Mouse (Mus musculus) retina, postnatal 1 day (tissue): ENCODE results near the gene Lta.

Experiments used
- DNase-seq: peaks from one replicate; pipeline ENCODE4 v3.0.0-alpha.2; 2012

Lta gene

GRCm38 (mm10) chr17:35204494-35205379 lies at the start of gene Lta:
TSS of gene Lta (minus strand) at chr17:35205351.
- no peak for DNase-seq

DNA sequence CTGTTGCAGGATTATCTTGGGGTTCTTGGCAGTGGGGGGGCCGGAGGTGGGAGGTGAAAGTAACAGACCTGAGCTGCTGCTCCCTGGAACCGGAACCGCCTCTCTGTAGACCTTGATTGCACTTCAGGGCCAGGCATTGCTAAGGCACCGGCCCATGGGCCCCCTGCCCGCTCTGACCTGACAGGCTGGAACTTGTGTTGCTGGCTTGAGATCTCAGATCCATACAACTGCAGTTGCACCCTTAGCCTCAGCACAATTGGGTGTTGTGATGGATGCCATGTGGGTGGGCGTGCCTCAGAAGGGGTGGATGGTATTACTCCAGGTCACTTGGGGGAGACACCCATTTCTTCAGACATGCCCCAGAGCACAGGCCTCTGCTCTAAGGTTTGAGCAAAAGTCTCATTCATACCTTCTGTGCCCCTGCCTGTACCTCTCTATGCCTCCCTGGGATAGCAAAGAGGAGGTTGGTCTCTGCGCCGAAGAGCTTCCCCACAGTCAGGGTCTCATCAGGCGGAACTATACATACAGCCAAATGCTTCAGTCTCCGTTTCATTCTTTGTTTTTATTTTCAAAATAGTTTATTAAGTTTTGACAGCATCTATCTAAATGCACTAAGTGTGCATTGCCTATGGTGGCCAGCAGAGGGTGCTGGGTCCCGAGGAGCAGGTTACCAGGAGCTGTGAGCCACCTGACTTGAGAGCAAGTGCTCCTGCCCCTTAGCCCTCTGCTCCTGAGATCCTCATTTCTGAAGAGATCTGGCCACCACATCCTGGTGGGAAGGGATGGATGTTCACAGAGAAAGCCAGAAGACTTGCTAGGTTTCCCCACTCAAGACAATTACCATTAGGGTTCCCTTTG lies 49.3 kb upstream of the Lta start:
- DNase-seq, result peak; percentile 67

DNA sequence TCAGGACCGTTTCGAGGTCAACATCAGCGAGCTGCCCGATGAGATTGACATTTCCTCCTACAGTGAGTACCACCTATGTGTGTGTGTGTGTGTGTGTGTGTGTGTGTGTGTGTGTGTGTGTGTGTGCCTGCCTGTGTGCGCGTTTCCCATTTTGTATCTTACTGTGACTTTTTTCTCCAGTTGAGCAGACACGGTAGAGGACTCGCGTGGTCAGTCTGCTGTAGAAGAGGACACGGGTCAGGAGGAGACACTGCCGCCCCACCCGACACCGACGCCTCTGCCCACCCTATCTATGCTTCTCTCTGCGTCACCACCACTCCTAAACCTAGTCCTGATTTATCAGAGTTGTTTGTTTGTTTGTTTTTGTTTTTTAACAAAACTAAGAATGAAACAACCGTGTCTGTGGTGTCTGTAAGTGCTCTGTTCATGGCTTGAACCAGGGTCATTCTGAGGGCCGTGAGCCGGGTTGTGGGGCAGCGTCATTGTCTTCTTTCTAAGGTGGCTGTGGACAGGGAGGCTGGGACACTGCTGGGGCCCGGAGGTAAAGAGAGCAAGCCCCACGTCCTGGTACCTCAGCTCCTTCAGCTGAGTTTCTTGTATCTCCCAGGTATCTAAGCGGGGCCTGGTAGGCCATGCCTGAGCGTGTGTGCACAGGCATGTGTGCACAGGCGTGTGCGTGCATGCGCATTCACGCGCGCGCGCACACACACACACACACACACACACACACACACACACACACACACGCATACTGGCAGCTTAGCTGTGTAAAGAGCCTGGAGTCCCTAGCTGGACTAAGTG lies 48.3 kb upstream of the Lta start:
- no peak for DNase-seq

DNA sequence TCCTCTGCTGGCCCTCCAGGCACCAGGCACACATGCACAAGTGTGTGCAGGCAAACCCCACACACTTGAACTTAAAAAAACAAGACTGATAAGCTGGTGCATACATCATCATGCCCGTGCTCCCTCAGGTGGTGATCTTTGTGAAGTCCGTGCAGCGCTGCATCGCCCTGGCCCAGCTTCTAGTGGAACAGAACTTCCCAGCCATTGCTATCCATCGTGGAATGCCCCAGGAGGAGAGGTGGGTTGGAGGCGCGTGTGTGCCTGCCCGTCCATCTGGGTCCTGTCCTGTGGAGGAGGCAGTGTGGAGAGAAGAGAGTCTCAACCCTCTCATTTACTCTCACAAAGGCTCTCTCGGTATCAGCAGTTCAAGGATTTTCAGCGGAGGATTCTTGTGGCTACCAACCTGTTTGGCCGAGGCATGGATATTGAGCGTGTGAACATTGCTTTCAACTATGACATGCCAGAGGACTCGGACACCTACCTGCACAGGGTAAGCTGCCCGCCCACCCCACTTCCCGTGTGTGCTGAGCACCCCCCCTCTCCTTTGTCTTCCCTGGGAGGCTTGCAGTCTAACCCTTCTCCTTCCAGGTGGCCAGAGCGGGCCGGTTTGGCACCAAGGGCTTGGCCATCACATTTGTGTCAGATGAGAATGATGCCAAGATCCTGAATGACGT lies 47.6 kb upstream of the Lta start:
- no peak for DNase-seq

DNA sequence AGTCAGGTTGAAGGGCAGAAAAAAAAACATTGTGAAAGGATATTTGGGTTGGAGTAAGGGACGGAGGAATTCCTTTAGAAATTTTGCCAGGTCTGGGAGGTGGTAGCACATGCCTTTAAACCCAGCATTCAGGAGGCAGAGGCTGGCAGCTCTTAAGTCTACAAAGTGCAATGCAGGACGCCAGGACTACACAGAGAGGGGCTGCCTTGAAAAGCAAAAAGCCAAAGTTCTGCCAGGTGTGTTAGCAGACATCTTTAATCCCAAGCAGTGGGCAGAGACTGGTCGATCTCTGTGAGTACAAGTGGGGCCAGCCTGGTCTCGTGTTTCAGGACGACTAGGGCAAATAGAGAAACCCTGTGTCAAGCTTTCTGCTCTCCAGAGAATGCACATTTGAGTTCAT lies 46.8 kb upstream of the Lta start:
- DNase-seq, result no peak

DNA sequence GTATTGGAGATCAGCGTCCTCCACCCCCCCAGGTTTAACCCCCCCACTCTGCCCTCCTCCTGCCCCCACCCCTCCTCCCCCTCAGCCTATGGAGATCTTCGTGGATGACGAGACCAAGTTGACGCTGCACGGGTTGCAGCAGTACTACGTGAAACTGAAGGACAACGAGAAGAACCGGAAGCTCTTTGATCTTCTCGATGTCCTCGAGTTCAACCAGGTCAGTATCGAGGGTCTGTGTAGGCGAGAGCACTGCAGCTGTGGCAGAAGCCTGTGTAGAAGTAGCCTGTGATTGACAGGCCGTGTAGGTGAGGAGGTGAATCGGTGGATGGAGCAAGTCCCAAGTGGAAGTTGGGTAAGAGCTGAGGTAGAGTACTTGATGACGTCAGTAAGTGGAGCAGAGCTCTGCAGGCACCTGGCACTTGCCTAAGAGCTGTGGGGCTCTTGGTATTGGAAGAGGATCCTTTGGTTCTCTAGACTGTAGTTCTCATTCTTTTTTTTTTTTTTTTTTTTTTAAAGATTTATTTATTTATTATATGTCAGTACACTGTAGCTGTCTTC lies 46.1 kb upstream of the Lta start:
- DNase-seq, result no peak

DNA sequence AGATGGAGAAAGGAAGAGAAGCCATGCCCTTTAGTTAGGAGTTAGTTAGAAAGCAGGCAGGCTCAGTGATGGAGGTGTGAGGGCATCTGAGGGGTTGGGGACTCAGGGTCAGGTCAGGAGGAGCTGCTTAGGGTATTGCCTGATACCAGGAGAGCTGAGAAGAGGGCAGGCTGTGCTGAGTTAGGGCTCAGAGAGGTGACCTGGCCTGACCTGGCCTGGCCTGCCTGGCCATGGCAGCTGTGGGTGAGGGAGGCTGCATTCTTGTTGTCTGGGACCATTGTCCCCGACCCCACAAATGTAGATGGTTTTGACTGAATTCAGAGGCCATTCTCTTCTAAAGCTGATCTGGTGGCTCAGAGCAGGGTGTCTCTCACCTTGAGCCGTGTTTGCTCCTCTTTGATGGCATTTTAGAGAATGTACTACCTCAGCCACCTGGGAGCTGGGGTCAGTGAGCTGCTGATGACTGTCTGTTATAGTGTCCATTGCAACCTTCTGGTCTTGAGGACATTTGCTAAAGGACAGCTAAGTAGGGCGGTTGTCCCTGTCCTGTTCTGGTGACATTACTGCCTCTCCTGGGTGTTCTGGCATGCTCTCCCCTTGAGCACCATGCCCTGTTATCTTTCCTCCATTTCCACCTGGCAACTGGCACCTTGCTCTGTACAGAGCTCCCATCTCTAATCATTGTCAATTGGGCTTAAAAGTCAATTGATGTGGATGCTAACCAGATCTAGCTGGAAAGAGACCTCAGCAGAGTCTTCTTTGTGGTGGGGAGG lies 45.4 kb upstream of the Lta start:
- no peak for DNase-seq

DNA sequence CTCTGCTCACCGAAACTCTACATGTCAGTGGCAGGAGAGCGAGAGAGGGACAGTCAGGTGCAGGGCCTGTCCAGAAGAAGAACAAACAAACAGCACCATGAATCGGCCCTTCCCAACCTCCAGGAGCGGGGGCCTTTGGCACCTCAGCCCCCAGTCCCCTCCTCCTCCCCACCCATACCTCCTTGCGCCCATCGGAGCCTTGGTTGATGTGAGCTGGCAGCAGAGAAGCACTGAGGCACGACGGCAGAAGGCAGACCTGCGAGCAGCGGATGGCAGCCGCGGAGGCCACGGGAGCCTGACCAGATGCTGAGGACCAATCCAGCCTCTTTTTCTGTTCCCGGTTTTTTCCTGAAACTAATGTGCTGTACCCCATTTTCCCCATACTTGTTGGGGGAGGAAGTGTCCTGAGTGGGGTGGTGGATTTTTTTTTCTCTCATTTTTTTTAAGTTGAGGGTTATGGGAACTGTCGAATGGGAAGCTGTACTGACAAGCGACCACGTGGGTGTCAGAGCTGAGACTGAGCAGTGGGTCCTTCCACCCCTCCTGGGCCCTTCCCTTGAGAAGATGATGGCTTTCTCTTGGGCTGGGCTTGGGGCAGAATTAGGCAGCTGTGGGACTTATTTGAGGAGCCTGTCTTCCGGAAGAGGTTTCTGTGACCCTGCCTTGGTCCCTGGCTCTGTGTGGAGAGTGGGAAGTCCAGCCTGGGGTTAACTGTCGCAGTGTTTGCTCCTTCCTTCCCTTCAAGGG lies 44.5 kb upstream of the Lta start:
- DNase-seq, result no peak

DNA sequence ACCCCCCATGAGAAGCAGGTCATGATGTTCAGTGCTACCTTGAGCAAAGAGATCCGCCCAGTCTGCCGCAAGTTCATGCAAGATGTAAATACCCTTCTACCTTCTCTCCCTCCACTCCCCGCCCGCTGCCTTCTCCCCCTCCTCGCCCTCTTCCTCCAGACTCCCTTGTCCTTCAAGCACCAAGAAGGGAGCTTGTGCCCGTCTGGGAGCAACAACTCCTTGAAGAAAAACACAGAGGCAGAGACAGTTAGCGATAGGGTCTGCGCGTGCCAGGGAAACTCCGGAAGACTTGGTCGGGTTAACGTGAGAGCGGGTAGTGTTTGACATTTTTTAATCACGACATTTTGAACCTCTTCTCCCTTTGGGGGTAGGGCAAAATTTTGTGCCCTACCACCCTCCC lies 43.8 kb upstream of the Lta start:
- DNase-seq, result no peak

- no peak for DNase-seq
These were observed 42.0 kb upstream of the Lta start for GRCm38 (mm10) chr17:35247144-35247543.

GRCm38 (mm10) chr17:35245731-35246623 lies 40.8 kb upstream of the Lta start:
- DNase-seq, result peak; percentile 56

DNA sequence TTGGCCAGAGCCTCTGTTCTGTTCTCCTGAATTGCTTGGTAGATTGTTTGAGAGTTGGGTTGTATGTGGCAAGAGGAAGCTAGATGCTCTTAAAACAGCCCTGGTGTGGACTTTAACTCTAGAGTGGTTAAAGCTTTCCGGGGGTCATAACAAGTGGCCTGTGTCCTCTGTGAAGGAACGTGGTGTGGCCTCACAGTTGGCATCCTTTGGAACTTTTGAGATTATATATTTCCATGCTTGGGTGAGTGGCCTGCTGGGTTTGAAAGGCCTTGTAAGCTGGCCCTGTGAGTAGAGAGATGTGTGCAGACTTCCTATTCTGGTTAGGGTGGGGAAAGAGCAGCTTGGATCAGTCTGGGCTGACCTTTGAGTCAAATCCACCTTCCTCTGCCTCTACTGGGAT lies 39.8 kb upstream of the Lta start:
- DNase-seq, result no peak

DNA sequence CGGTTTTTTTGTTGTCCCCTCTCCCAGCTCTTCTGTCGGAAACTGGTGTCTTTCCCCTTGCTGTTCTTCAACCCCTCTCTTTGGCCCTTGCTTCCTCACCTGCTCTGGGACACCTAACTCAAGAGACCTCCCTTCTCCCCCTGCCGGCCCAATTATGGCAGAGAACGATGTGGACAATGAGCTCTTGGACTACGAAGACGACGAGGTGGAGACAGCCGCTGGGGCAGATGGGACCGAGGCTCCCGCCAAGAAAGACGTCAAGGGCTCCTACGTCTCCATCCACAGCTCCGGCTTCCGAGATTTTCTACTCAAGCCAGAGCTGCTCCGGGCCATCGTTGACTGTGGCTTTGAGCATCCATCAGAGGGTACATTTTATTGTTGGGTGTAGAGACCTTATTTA lies 37.9 kb upstream of the Lta start:
- DNase-seq, result peak; percentile 69

DNA sequence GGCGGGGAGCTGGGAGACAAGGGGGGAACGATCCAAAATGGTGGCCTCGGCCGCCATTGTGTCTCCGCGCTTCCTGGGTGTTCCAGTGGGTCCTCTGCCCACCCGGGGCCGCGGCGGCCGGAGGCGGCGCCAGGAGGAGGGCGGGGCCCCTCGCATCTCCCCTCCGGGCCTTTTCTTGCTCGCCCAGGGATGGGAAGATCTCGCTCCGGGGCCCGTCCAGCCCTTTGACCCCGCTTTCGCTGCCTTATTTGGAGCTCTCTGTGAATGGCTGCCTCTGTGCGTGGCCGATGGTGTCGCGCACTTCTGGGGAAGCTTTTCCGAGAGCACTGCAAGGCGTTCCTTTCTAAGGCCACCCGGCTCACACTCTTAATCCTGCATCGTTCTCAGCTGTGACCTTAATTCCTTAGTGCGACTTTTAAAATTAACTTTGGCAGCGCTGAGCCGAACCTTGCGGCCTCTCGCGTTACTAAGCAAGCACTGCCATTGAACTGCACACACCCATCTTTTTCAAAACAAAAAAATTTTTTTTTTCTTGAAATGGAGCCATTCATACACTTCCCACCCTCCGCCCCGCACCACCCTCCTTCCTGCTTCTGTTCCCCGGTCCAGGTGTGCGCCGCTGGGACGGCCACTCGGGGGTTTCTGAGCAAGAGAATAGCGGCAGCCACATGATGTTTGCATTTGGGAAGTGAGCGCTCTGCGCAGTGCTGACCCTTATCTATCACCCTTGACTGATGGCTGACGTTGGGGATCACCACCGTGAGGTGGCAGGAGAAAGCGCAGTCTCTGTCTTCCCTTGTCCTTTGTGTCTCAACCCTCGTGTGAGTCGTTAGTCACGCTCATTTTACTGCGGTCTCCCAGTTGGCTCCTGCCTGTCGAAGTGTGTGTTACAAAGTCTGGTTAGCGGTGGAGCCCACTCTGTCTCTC lies 37.1 kb upstream of the Lta start:
- peak; percentile 86 for DNase-seq

DNA sequence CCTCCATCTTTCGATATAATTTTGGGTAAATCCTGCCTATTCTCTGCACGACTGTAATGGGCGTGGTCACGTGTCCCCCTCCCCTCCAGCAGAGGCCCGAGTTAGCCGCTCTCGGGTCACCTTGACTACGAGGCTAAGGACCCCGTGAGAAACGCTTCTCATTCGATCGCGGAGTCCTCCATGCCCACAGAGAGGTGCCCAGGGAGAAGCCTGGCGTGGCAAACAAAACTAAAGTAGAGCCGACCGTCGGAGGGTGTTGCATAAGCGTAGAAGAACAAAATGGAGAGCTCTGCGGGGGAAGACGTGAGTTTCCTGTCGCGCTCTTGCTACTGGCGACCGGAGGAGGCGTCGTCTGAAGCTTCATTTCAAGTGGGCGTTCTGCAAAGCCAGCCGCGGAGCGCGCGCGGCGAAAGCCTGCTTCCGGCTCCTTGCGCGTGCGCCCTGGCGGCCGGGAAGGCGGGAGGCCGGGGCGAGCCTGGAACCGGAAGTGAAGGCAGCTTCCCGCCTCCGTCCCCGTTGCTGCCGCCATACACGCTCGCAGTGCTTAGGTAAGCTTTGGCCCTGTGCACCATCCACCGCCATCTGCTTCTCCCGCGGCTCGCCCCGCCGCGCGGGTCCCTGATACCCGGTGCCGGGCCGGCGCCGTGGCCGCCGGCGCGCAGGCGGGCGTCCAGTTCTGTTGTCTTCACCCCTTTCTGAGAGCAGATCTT lies 36.3 kb upstream of the Lta start, which contains the start of gene Ddx39b:
Gene Ddx39b, plus strand, starts transcription at position 442 of the 710 bp plus-strand sequence.
- peak; percentile 98 for DNase-seq

- DNase-seq, result no peak
These were observed 35.5 kb upstream of the Lta start for GRCm38 (mm10) chr17:35240384-35241304.
